Mouse (Mus musculus) thymus, postnatal 10 days (tissue): ENCODE measurements around the gene Calml3.
"Not testable (repeated sequence)": the region's sequence is repeated elsewhere in the genome, so short reads cannot be mapped to it uniquely, and the experiment has no call there.

ENCODE experiments used
- DNase-seq, 2 experiments: peaks; one replicate each; pipeline ENCODE4 v3.0.0; 2021; ENCODE audit warnings: low spot score in 2 of 2

Calml3 gene

GRCm38 (mm10) chr13:3804186-3804585 lies at the start of gene Calml3:
Gene Calml3 (minus strand): TSS chr13:3804316.
- no peak for DNase-seq

DNA sequence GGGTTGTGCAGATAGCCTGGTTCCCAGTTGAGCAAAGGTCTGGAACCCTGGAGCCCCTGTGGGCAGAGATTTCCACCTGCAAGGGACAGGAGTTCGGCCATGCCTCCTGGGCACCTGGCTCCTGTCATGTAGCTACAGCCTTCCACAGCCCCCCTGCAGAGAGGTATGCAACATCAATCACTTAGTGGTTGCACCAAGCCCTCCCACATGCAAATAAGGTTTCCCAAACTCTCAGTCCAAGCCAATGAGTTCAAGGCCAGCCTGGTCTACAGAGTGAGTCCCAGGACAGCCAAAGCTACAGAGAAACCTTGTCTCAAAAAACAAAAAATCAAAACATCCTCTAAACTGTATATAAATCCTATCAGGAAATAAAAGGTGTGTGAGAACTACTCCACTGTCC lies 46.2 kb upstream of the Calml3 start:
- no peak for DNase-seq

DNA sequence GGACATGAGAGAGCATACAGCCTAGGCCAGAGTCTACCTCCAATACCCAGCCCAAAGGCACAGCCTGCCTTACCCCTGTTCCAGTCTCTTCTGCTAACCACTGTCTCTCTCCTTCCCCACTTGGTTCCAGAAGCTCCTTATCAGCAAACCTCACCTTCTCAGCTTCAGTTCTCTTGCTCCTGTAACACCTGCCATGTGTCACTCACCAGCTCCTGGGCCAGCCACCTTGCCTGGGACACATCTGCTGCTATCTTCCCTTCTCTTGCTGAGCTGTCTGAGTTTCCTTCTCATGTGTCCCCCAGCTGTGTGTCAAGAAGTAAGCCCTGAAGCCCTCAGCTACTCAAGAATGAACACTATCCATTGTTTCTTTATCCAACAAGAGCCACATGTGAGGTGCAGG lies 36.5 kb upstream of the Calml3 start:
- DNase-seq = not testable (repeated sequence)

DNA sequence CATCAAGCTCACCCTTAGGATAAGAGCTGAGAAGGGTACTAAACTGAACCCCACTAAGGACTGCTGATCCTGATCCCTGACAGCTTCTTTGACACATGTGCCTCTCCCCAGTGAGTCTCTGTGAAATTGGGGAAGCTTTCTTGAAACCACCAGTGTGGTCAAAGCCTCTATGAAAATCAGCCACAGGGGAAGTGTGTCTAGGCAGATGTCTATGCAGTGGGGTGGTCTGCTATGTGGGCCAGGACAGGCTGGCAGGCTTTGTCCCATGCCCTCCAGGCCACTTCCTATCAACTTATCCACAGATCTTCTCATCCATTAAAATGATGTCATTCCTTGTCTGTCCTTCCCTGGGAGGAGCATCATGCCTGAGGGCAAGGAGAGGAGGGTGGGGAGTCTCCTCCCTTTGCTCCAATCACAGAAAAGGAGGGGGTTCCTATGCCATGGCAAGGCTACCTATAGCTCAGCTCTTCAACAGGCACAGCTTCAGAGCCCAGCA lies 33.2 kb upstream of the Calml3 start, which contains the start of gene Calm4:
TSS of gene Calm4 (plus strand) at position 446 of the 496 bp plus-strand sequence.
- not testable (repeated sequence) for DNase-seq

GRCm38 (mm10) chr13:3833644-3834043 lies 29.5 kb upstream of the Calml3 start:
- not testable (repeated sequence) for DNase-seq

GRCm38 (mm10) chr13:3832450-3832849 lies 28.3 kb upstream of the Calml3 start:
- no peak for DNase-seq

GRCm38 (mm10) chr13:3831994-3832393 lies 27.9 kb upstream of the Calml3 start:
- DNase-seq = no peak

GRCm38 (mm10) chr13:3831546-3831945 lies 27.4 kb upstream of the Calml3 start:
- no peak for DNase-seq

DNA sequence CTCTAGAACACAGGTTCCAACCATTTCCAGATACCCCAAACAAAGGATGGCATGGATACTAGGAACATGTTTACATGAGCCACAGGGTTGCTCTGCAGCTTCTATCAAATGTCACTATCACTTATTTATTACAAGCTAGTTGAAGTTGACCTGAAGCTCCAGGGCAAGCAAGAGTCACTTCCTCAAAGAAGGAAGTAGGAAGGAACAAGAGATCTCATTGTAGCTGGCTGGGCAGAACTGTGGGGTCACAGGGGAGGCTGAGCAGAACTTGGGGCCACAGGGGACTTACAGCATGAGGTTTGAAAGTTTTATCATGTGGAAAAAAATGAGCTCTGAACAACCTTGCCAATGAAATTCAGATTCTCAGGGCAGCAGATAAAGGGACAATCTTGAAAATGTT lies 21.6 kb upstream of the Calml3 start:
- no peak for DNase-seq

GRCm38 (mm10) chr13:3822105-3822504 lies 18.0 kb upstream of the Calml3 start:
- DNase-seq = no peak

DNA sequence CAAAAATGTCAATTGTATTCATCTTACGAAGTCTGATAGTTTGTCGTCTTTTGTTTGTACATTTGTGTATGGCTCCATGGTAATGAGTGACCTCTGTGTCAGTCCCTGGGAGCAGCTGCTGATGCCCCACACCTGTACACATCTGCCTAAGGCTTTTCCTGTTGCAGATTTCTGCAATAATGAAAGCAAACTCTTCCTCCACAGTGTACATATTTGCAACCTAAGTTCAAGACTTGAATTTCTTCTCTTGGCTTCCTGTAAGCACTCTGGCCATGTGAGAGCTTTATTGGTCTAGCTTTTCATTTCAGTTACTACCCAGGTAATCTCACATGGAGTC lies 14.6 kb upstream of the Calml3 start:
- DNase-seq = no peak

DNA sequence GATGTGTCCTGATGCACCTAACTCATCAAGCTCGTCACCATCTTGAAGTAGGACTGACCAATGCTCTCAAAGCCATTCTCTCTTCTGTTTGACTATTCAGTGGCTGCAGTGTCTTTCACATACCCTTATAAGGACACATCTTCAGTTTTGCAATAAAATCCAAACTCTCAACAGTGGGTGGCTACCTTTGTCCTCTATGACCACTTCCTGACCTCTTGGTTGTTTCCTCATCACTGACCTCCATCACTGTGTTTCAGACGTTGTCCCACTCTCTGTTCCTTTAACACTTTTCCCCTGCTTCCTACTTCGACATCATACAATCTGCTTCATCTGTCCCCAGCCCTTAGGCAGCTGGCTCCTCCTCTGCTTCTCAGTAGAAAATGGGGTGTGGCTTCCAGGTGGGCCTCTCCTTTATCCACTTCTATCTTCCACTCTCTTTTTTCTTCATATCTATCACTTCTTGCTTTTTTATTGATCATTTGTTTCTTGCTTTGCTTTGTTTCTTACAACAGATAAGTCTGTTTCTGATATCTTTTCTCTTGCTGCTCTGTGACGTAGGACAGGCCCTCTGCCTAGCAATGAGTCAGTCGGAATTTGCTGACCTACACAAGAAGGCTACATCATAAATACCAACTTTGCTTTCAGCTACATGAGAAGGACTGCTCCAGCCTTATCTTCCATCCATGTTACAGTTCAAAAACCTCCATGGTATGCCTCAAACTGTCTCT lies 14.1 kb upstream of the Calml3 start:
- DNase-seq = no peak

DNA sequence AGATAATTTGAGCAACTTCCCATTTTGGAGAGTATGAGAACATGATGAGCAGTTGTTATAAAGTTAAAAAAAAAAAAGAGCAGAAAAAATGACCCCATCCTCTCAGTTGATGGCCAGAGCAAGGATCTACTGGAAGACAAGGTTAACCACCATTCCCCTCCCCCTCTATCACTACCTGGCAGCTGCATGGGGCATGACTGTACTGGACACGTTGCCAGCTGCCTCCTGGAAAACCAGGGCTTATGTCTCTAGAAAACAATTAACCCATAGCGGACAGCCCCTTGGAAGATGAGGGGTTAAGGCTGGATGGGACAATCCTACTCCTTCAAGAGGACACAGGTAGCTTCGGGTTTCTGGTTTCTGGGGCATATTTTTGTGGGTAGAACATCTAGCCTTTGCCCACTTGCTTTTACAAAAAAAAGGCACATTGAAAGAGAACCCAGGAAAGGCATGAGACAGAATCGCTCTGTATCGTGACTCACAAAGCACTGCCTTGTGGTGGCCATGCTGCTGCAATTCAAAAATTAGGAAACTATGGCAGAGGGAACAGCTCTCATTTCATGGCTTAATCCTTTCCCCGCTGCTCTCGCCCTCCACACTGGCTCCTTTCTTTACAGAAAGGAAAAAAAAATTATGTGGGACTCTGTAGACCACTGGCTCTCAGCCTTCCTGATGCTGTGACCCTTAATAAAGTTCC lies 3.2 kb upstream of the Calml3 start:
- no peak for DNase-seq

DNA sequence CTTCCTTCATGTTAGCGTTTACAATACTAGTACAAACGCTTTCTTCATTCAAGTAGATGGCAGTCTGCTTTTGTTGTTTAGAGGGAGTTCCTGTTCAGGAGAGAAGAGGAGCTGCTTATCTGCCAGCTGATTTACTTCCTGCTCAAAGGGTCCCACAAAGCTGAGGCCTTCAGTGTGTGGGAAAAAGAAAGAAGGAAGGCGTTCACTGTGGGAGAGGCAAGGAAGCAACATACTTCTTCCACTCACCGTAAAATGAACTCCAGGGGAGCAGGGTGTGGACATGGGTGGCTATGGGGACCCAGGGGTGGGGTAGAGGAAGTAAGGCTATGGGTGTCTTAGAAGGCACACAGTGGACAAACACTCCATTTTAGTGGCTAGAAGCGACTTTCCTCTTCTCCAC lies 1.5 kb upstream of the Calml3 start:
- DNase-seq = no peak

DNA sequence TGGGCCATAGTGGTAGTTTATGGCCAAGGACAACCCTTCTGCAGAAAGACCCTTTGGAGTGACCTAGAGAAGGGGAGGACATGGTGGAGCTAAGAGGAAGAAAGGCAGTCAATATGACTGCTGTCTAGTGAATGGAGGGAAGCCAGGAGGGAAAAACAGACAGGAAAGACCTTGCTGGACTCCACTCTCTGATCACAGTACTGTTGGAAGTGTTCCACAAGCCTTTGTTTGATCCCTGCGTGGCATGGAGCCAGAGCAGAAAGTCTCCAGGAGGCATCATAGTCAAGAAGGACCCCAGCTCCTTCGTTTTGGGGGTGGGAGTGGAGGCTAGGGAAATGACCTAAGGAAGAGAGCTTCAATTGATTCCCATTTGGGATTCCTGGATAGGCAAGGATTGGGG lies 1.0 kb upstream of the Calml3 start:
- no peak for DNase-seq

- no peak for DNase-seq
Measured at GRCm38 (mm10) chr13:3799386-3799785, 4.7 kb downstream of the Calml3 start.

DNA sequence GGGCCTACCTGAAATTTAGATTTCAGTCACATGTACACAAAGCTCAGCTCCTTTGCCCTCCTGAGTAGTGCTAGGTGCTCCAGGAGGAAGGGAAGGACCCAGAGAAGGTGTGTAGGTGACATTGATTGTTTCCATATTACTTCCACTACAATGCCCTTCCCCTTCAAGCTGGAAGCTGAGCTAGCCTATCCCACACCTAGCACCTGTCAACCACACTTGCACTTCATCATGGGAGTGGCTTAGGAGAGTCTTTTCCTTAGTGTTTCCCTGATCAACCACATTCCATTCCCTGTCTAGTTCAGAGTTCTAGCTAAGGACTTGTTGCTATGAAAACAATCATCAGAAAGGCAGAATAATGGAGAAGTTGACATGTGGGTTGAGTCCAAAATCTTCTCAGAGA lies 5.4 kb downstream of the Calml3 start:
- no peak for DNase-seq

DNA sequence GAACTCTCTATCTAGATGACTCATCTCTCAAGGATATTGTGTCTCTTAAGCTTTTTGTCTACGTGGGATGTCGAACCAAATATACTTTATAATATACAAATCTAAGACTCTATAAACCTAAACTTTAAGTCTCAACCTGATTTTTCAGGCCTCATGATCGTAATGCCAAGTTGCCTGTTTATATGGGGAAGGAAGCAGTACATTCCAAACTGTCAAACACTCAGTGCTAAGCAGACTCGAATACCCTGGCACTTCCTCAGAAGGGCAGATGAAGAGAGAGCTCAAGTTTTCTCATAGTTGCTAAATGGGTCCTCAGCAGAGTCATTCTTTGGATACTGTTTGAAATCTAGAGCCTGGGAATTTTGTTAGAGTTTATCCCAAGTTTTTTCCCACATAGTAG lies 7.5 kb downstream of the Calml3 start:
- DNase-seq = no peak

DNA sequence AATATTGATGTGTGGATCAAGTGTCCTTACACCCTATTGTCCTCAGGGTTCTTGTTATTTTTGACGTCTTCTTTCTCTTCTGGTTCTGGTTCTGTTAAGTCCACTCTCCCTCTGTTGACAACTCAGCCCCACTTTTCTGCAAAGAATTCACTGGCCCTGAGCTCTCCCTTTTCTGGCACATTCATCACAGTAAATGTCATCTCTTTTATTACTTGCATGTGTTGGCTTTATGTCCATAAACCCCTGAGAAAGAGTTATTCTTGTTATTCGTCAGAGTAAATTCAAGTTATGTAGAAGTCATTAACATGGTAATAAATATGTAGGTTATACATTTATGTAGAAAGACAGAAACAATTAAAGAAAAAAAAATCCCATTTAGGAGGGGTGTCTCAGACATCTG lies 14.6 kb downstream of the Calml3 start:
- no peak for DNase-seq

DNA sequence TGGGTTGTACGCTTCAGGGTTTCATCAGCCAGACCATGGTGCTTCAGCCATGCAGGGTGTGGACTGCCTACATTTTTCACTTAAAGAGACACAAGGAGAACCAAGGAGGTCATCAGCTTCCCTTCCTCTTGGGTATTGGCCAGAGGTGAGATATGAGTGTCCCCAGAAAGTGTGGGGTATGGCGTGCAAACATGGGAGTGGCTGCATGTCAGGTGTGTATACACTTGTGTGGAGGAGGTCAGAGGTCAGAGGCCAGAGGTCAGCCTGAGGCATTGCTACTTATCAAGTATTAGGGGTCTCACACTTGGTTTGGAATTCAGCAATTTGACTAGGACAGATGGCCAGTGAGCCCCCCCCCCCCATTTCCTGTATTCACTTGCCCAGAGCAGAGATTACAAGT lies 15.5 kb downstream of the Calml3 start:
- DNase-seq = no peak

- DNase-seq = no peak
Measured at GRCm38 (mm10) chr13:3787644-3788043, 16.5 kb downstream of the Calml3 start.

GRCm38 (mm10) chr13:3787102-3787501 lies 17.0 kb downstream of the Calml3 start:
- no peak for DNase-seq

- no peak for DNase-seq
Measured at GRCm38 (mm10) chr13:3783621-3784020, 20.5 kb downstream of the Calml3 start.
